Mouse (Mus musculus): ENCODE results near the gene Stap1. TPM values are rescaled to one million over a fixed set of nuclear protein-coding genes. Genes with fewer than 3 reads are reported as not detected.

The Stap1 gene
- polyA plus RNA-seq (2014; fragmentation: Illumina TruSeq; extraction: RNeasy Lipid Tissue Mini Kit (QIAGEN cat#74804); ENCODE audit: low read depth, low replicate concordance), result 11.2 TPM

DNA sequence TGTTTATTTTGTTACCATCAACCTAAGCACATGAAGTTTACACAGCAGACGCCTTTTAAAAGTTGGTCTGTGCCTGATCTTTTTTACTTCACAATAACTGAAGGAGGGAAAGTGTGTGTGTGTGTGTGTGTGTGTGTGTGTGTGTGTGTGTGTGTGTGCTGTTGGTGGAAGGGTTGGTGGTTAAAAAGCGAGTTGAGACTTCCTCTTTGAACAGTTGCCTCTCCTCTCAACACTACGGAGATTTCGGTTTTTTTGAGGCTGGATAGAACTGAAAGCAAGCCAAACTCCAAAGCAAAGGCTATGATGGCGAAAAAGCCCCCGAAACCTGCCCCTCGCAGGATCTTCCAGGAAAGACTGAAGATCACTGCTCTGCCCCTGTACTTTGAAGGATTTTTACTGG is at the start of gene Stap1:
TSS of gene Stap1 (plus strand) at position 209 of the 400 bp plus-strand sequence.

DNA sequence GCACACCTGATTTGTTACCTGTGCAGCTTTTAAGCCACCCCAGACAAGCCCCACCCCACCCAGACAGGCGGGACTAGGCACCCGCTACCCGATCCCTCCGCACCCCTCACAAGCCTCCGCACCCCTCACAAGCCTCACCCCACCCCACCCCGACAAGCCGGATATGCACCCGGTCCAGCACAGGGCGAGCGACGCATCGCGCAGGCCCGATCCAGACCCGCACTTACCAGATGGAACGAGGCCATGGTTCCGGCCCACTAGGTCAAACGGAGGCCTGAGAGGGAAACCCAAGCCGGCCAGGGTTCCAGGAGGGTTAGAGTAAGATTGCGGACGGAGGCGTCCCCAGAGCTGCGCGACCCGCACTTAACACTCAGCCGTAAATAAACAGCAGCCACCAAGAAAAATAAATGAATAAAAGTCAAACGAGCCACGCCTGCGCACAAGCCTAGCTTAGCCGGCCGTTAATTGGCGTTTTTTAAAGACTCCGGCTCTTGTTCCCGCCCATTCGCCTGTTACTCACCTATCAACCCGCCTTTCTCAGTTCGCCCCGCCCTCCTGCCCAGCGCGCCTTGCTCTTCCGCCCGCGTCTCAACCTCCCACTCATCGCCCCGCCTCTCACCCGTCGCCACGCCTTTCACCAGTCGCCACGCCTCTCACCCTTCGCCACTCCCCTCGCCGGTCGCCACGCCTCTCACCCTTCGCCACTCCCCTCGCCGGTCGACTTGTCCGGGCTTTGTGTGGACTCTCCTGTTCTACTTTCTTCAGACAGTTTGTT is 6.3 kb upstream of the Stap1 start, which contains the start of gene Cenpc1:
TSS of gene Cenpc1 (minus strand) at position 483 of the 775 bp plus-strand sequence.

Other genes with a start within 250 kb of the Stap1 start
- gene Cenpc1, start 6.2 kb upstream of the Stap1 start, polyA plus RNA-seq (2014; fragmentation: Illumina TruSeq; extraction: RNeasy Lipid Tissue Mini Kit (QIAGEN cat#74804); ENCODE audit: low read depth, low replicate concordance), result 45.5 TPM
- 34.8 TPM for gene Uba6, start 101.1 kb downstream of the Stap1 start, polyA plus RNA-seq (2014; fragmentation: Illumina TruSeq; extraction: RNeasy Lipid Tissue Mini Kit (QIAGEN cat#74804); ENCODE audit: low read depth, low replicate concordance)
- gene Gnrhr, start 126.2 kb downstream of the Stap1 start, polyA plus RNA-seq (2014; fragmentation: Illumina TruSeq; extraction: RNeasy Lipid Tissue Mini Kit (QIAGEN cat#74804); ENCODE audit: low read depth, low replicate concordance), result not detected
- not detected for gene Tmprss11c, start 217.6 kb downstream of the Stap1 start, polyA plus RNA-seq (2014; fragmentation: Illumina TruSeq; extraction: RNeasy Lipid Tissue Mini Kit (QIAGEN cat#74804); ENCODE audit: low read depth, low replicate concordance)